Mouse (Mus musculus): ENCODE data around the gene Ift140. TPM values are rescaled to one million over a fixed set of nuclear protein-coding genes. Genes with fewer than 3 reads are reported as not detected.

Gene Ift140
- polyA plus RNA-seq, 1 experiment from 2014 or later: 21.7 TPM

DNA sequence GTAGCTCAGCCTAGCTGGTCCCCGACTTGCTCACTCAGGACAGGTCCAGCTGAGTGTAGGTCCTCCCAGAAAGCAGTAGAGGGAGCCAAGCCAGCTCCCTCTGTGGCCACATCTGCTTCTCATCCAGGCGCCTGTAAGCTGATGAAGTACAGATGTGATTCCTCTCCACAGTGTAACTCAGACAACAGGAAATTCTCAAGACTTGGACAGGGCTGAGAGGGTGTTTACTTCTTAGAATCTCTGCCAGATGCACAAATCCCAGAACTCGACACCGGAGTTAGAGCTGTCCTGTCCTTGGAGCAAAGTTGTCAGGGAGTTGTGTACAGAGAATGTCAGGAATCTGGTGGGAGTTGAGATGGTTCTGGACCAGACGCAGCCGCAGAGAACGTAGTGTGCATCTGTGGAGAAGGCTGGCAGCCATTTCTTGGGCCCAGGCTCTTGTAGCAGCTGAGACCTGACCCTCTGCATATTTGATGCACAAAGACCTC lies 67.6 kb downstream of the Ift140 start, which contains the start of gene Tmem204:
Gene Tmem204, minus strand, starts transcription at position 148 of the 488 bp plus-strand sequence.
- Histone ChIP-seq H3K27me3 (ENCODE audit: control insufficient read depth, insufficient read depth, low read length) (no peaks in the 10 kb centered on the region), H3K4me1 (ENCODE audit: control insufficient read depth, insufficient read depth, low read length) (peaks cover 35% of the 10 kb centered on the region), H3K36me3 (ENCODE audit: control insufficient read depth, insufficient read depth, low read length) (no peaks in the 10 kb centered on the region; the same call in 1 of the 2 replicates), H3K9ac (ENCODE audit: low read length) (peak within 1 kb of the TSS; percentile 38; the same call in 1 of the 2 replicates), H3K9me3 (replicated peaks; ENCODE audit: control insufficient read depth, low read length) (no peaks in the 10 kb centered on the region), H3K4me2 (ENCODE audit: low read depth, low read length) (peak within 1 kb of the TSS; percentile 16), H3K4me3 (replicated peaks; ENCODE audit: low read length) (no peak within 1 kb of the TSS), H3K27ac (ENCODE audit: low read length) (peak within 1 kb of the TSS; percentile 97)
- WGBS: 21% methylated on average over 7 of the region's 7 CpGs
- peak; percentile 92 for ATAC-seq (ENCODE audit: insufficient read depth, low FRiP score)

DNA sequence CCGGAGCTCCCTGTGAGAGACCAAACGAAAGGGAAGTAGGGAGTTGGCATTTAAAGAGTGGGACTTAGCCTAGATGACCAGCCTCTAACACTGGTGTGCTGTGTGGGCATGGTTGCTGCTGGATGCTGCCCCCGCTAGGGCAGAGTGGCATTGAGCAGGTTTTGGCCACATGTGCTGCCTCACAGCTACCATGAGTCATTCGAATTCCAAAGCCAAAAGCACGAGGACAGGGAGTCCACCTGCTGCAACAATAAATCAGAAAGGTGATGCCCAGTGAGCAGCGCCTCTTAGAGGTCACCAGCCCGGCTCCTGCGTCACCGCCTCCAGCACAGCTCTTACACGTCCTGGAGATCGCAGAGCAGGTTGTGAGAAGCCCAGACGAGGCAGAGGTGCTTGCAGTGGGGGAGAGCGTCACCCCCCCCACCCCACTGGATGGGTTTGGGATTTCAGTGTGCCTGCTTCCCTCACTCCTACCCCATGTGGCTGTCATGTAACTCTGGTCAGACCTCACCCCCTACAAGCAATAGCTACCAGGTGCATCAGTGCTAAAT lies 69.0 kb downstream of the Ift140 start:
- no peak for ATAC-seq (ENCODE audit: insufficient read depth, low FRiP score)
- Histone ChIP-seq H3K9me3 (replicated peaks; ENCODE audit: control insufficient read depth, low read length) (no peaks in the 10 kb centered on the region), H3K27me3 (ENCODE audit: control insufficient read depth, insufficient read depth, low read length) (no peaks in the 10 kb centered on the region), H3K4me2 (ENCODE audit: low read depth, low read length) (no peak overlapping the region), H3K27ac (ENCODE audit: low read length) (peak overlapping the region; percentile 97), H3K4me1 (ENCODE audit: control insufficient read depth, insufficient read depth, low read length) (peaks cover 33% of the 10 kb centered on the region), H3K36me3 (ENCODE audit: control insufficient read depth, insufficient read depth, low read length) (no peaks in the 10 kb centered on the region; the same call in 1 of the 2 replicates), H3K9ac (ENCODE audit: low read length) (no peak overlapping the region), H3K4me3 (replicated peaks; ENCODE audit: low read length) (no peak overlapping the region)
- WGBS: 70% methylated on average over 13 of the region's 13 CpGs

DNA sequence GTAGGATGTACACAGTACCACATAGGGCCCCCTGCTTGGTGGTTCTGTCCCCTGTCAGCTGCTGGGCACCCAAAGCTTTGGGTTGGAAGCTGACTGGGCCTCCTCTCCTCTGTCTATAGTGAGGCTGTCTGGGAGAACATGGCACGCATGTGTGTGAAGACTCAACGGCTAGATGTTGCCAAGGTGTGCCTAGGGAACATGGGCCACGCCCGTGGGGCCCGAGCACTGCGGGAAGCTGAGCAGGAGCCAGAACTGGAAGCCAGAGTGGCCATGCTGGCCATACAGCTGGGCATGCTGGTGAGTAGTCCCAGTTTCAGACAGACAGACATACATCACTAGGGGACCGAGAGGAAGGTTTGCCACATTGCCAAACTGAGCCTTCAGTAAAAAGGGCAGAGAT lies 70.8 kb downstream of the Ift140 start:
- WGBS: 83% methylated on average over 7 of the region's 7 CpGs
- no peaks in the 10 kb centered on the region for H3K27me3 ChIP-seq (ENCODE audit: control insufficient read depth, insufficient read depth, low read length)
- H3K4me1 ChIP-seq (ENCODE audit: control insufficient read depth, insufficient read depth, low read length): peaks cover 27% of the 10 kb centered on the region
- no peaks in the 10 kb centered on the region; the same call in 1 of the 2 replicates for H3K36me3 ChIP-seq (ENCODE audit: control insufficient read depth, insufficient read depth, low read length)
- no peaks in the 10 kb centered on the region for H3K9me3 ChIP-seq (replicated peaks; ENCODE audit: control insufficient read depth, low read length)
- H3K4me2 ChIP-seq (ENCODE audit: low read depth, low read length): no peak overlapping the region
- H3K4me3 ChIP-seq (replicated peaks; ENCODE audit: low read length): no peak overlapping the region
- no peak for ATAC-seq (ENCODE audit: insufficient read depth, low FRiP score)
- H3K9ac ChIP-seq (ENCODE audit: low read length): no peak overlapping the region
- no peak overlapping the region for H3K27ac ChIP-seq (ENCODE audit: low read length)

DNA sequence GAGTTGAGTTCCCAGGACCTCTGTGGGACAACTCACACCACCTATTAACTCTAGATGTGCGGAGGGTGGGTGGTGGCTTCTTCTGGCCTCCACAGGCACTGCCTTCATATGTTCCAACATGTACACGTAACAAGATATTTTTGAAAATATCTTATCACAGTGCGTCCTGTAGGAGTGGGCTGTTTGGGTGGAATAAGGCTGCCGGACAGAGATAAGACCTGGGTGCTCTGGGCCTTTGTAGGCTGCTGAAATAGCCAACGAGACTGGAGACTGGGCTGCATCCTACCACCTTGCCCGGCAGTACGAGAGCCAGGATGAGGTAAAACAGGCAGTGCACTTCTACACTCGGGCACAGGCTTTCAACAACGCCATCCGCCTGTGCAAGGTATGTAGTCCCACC lies 73.3 kb downstream of the Ift140 start:
- no peaks in the 10 kb centered on the region for H3K27me3 ChIP-seq (ENCODE audit: control insufficient read depth, insufficient read depth, low read length)
- no peaks in the 10 kb centered on the region; the same call in 1 of the 2 replicates for H3K36me3 ChIP-seq (ENCODE audit: control insufficient read depth, insufficient read depth, low read length)
- no peak overlapping the region for H3K4me3 ChIP-seq (replicated peaks; ENCODE audit: low read length)
- ATAC-seq (ENCODE audit: insufficient read depth, low FRiP score): peak; percentile 59
- 85% methylated on average over 10 of the region's 10 CpGs for WGBS
- no peak overlapping the region for H3K27ac ChIP-seq (ENCODE audit: low read length)
- no peak overlapping the region for H3K4me2 ChIP-seq (ENCODE audit: low read depth, low read length)
- H3K4me1 ChIP-seq (ENCODE audit: control insufficient read depth, insufficient read depth, low read length): peaks cover 7% of the 10 kb centered on the region; the same call in 1 of the 2 replicates
- no peaks in the 10 kb centered on the region for H3K9me3 ChIP-seq (replicated peaks; ENCODE audit: control insufficient read depth, low read length)
- no peak overlapping the region for H3K9ac ChIP-seq (ENCODE audit: low read length)

DNA sequence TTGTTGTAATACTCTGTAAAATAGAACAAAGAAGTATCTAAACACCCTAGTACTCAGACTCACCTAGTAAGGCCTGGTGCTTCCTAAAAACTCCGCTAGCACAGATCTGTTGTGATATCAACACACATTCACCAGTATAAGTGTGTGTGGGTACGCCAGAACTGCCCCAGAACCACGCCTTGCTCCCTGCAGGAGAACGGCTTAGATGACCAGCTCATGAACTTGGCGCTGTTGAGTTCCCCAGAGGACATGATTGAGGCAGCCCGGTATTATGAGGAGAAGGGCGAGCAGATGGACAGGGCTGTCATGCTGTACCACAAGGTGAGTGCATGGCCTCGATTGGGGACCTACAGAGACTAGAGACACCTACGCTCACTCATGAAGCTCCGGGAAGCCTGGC lies 74.6 kb downstream of the Ift140 start:
- H3K4me1 ChIP-seq (ENCODE audit: control insufficient read depth, insufficient read depth, low read length): no peaks in the 10 kb centered on the region
- H3K4me3 ChIP-seq (replicated peaks; ENCODE audit: low read length): no peak overlapping the region
- H3K27ac ChIP-seq (ENCODE audit: low read length): no peak overlapping the region
- whole genome bisulfite sequencing: 88% methylated on average over 10 of the region's 10 CpGs
- no peaks in the 10 kb centered on the region; the same call in 1 of the 2 replicates for H3K36me3 ChIP-seq (ENCODE audit: control insufficient read depth, insufficient read depth, low read length)
- H3K9me3 ChIP-seq (replicated peaks; ENCODE audit: control insufficient read depth, low read length): no peaks in the 10 kb centered on the region
- H3K27me3 ChIP-seq (ENCODE audit: control insufficient read depth, insufficient read depth, low read length): no peaks in the 10 kb centered on the region
- H3K4me2 ChIP-seq (ENCODE audit: low read depth, low read length): no peak overlapping the region
- ATAC-seq (ENCODE audit: insufficient read depth, low FRiP score): no peak
- no peak overlapping the region for H3K9ac ChIP-seq (ENCODE audit: low read length)

DNA sequence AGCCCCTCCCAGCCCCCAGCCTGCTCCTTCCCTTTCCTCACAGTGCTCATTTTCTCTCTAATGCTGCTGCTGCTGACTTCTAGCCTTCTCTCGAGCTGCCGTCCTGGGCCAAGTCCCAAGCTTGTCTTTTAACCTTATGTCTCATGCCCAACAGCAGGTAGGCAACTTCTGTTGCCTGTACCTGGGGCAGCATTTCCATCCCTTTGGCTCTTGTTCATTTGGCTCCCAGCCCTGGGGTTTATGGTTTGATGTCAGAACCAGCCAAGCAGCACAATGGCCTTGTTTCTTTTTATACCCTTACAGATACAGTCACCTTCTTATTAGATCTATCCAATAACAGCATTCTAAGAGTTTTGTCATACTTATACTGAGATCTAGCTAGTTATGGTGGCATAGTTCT lies 80.3 kb downstream of the Ift140 start:
- H3K4me3 ChIP-seq (replicated peaks; ENCODE audit: low read length): no peak overlapping the region
- H3K9me3 ChIP-seq (replicated peaks; ENCODE audit: control insufficient read depth, low read length): no peaks in the 10 kb centered on the region
- no peak overlapping the region for H3K27ac ChIP-seq (ENCODE audit: low read length)
- H3K36me3 ChIP-seq (ENCODE audit: control insufficient read depth, insufficient read depth, low read length): peaks cover 5% of the 10 kb centered on the region; the same call in 1 of the 2 replicates
- WGBS: 90% methylated on average over 2 of the region's 2 CpGs
- no peak overlapping the region for H3K9ac ChIP-seq (ENCODE audit: low read length)
- no peaks in the 10 kb centered on the region for H3K27me3 ChIP-seq (ENCODE audit: control insufficient read depth, insufficient read depth, low read length)
- no peak overlapping the region for H3K4me2 ChIP-seq (ENCODE audit: low read depth, low read length)
- ATAC-seq (ENCODE audit: insufficient read depth, low FRiP score): no peak
- no peaks in the 10 kb centered on the region for H3K4me1 ChIP-seq (ENCODE audit: control insufficient read depth, insufficient read depth, low read length)

DNA sequence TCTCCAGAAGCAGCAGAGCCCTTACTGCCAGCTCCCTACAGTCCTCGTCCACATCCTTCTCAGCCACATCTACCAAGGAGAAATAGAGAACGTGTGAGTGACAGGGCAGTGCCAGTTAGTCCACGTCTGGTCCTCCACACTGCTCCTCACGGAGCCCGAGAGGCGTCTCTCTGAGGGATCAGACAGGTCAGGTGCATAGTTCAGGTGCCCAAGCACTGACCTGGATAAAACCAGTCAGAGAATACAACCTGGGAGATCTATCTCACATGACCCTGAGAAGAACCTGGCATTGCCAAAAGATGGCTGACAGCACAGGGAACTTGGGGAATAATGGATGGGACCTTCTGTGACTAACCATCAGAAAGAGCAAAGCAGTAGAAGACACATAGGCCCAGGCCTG lies 84.2 kb downstream of the Ift140 start:
- no peaks in the 10 kb centered on the region for H3K9me3 ChIP-seq (replicated peaks; ENCODE audit: control insufficient read depth, low read length)
- no peak overlapping the region for H3K4me2 ChIP-seq (ENCODE audit: low read depth, low read length)
- H3K9ac ChIP-seq (ENCODE audit: low read length): no peak overlapping the region
- peaks cover 8% of the 10 kb centered on the region; the same call in 1 of the 2 replicates for H3K36me3 ChIP-seq (ENCODE audit: control insufficient read depth, insufficient read depth, low read length)
- no peak overlapping the region for H3K27ac ChIP-seq (ENCODE audit: low read length)
- ATAC-seq (ENCODE audit: insufficient read depth, low FRiP score): no peak
- no peaks in the 10 kb centered on the region for H3K27me3 ChIP-seq (ENCODE audit: control insufficient read depth, insufficient read depth, low read length)
- no peaks in the 10 kb centered on the region for H3K4me1 ChIP-seq (ENCODE audit: control insufficient read depth, insufficient read depth, low read length)
- no peak overlapping the region for H3K4me3 ChIP-seq (replicated peaks; ENCODE audit: low read length)
- WGBS: 89% methylated on average over 6 of the region's 6 CpGs

DNA sequence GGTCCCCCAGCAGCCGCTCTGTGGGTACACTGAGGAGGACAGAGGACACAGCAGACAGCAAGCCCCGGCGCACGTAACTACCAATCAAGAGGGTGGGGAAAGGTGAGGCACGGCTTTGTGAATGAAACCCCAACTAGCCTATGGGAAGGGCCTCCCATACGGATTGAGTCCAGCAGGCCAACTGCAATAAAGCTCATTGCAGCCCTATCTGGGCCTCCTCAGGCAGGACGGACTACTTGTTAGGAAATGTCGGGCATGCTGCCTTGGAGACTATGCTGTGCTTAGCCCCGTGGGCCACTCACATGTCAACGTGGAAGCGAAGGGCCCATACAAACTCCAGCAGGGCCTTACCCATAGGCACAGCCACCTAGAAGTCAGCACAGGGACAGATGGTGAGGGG lies 85.5 kb downstream of the Ift140 start:
- Histone ChIP-seq H3K27me3 (ENCODE audit: control insufficient read depth, insufficient read depth, low read length) (no peaks in the 10 kb centered on the region), H3K36me3 (ENCODE audit: control insufficient read depth, insufficient read depth, low read length) (peaks cover 16% of the 10 kb centered on the region), H3K4me3 (replicated peaks; ENCODE audit: low read length) (no peak overlapping the region), H3K4me2 (ENCODE audit: low read depth, low read length) (no peak overlapping the region), H3K9me3 (replicated peaks; ENCODE audit: control insufficient read depth, low read length) (no peaks in the 10 kb centered on the region), H3K4me1 (ENCODE audit: control insufficient read depth, insufficient read depth, low read length) (no peaks in the 10 kb centered on the region), H3K9ac (ENCODE audit: low read length) (no peak overlapping the region), H3K27ac (ENCODE audit: low read length) (no peak overlapping the region)
- 91% methylated on average over 11 of the region's 11 CpGs for WGBS
- ATAC-seq (ENCODE audit: insufficient read depth, low FRiP score): no peak

DNA sequence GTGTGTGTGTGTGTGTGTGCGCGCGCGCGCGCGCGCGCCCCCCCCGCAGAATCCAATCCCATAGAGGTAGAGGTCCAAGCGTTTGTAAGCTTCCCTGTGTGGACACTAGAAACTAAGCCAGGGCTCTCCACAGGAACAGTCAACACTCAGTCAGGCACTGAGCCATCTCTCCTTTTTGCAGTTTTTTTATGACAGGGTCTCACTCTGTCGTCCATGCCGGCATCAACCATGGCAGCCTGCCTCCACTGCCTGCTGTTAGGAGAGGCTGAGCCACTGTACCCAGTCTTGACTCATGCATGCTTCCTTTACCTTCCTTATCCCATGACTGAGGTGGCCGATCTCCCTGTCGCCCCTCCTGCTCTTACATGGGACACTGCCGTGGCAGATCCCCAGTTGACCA lies 91.9 kb downstream of the Ift140 start:
- Histone ChIP-seq H3K4me3 (replicated peaks; ENCODE audit: low read length) (no peak overlapping the region), H3K9me3 (replicated peaks; ENCODE audit: control insufficient read depth, low read length) (no peaks in the 10 kb centered on the region), H3K4me2 (ENCODE audit: low read depth, low read length) (no peak overlapping the region), H3K4me1 (ENCODE audit: control insufficient read depth, insufficient read depth, low read length) (no peaks in the 10 kb centered on the region), H3K36me3 (ENCODE audit: control insufficient read depth, insufficient read depth, low read length) (peaks cover 7% of the 10 kb centered on the region), H3K9ac (ENCODE audit: low read length) (no peak overlapping the region), H3K27ac (ENCODE audit: low read length) (no peak overlapping the region), H3K27me3 (ENCODE audit: control insufficient read depth, insufficient read depth, low read length) (no peaks in the 10 kb centered on the region)
- no peak for ATAC-seq (ENCODE audit: insufficient read depth, low FRiP score)
- 87% methylated on average over 7 of the region's 16 CpGs for WGBS

Measured in stomach, embryonic 16.5 days (tissue).